Mouse (Mus musculus): ENCODE measurements around the gene Ifi203.
"Not testable (repeated sequence)": the region's sequence is repeated elsewhere in the genome, so short reads cannot be mapped to it uniquely, and the experiment has no call there.

Gene Ifi203

GRCm38 (mm10) chr1:173889741-173890140 lies 52.7 kb downstream of the Ifi203 start:
- not testable (repeated sequence) for DNase-seq (ENCODE audit: low spot score in 2 of 2)

DNA sequence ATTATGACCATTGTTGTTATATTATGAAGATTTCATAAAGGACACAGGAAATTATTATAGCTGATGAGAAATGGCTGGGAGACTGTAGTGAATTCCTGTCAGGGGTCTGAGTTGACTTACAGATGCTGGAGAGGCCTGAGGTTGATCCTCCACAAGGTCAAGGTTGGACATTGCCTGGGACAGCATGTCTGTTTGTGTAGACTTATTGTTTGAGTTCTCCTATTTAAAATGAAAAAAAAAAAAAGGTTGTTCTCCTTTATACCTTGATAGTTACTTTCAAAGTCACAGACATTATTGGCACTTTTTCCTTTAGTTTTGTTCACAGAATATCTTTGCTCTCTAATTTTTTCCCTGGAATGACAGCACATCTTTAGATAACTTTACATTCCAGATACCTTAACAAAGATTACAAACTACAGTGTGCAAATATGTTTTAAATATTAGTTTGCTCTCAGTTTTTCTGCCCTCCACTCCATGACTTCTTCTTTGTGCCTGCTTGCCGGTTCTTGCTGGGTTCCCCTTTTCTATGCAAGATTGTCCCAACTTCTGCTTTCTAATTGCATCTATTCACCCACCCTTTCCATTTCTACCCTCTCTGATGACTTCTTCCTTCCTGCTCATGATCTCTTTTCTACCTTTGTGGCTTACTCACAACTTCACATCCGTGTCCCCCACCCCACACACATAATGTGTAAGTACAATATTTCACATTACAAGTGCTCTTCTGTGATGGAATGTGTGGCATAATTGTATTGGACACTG lies 55.3 kb downstream of the Ifi203 start:
- DNase-seq (ENCODE audit: low spot score in 2 of 2), result not testable (repeated sequence)

DNA sequence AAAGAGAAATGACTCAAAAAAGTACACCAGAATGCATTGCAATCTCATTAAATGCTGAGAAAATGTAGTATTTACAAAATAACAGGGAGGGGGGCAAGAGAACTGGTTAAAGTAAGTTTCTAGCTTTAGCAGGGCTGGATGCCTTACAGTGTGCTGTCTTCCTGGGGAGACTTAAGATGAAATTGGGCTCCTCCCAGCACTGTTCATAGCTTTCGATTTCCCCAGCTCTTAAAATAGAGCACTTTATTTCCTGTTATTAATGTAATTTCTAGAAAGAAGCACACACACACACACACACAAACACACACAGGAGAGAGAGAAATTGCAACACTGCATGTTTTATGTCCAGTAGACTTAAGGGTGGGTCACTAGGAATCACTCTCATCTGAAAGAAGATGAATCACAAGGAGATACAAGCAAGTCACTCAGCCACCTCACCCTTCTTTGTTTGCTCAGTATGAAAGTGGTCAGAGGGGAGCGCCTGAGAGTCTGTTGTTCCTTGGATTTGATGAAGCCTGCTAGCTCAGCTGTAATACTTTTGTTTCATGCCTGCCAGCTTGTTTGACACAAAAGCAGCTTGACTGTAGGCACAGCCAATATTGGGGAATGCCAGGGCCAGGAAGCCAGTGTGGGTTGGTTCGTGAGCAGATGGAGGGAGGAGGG lies 62.3 kb downstream of the Ifi203 start:
- not testable (repeated sequence) for DNase-seq (ENCODE audit: low spot score in 2 of 2)

GRCm38 (mm10) chr1:173879225-173879987 lies 63.1 kb downstream of the Ifi203 start:
- not testable (repeated sequence) for DNase-seq (ENCODE audit: low spot score in 2 of 2)

DNA sequence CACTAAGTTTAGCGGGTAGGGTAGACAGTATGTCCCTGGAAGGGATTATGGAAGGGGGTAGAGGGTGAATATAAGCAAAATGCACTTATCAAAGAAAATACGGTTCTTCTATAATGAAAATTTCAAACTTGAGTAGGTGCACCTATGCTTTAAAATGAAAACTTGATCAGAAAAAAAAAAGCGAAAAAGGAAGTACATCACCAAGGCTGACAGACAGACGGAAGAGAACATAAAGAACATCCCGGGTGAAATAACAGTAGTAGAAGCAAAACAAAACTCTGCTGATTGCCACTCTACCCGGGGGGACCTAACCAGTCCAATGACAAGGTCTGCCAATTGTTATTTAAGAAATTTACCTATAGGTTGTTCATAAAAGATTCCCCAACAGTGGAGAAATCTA lies 64.2 kb downstream of the Ifi203 start:
- DNase-seq (ENCODE audit: low spot score in 2 of 2), result not testable (repeated sequence)

DNA sequence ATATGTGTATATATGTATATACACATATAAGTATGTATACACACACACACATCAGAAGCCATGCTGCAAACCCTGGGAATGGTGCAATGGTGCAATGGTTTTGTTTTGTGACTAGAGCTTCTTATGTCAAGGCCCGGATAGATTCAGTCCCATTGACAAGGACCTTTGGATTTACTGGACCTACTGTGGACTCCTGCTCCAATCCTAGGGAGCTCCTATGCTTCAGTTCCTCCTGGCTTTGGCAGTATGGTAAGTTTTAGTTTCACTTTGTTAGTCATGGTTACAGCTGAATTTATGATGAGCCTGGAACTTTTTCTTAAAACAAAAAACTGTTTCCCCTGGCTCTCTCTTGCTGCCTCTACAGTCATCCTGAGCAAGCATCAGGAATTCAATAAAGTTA lies 65.3 kb downstream of the Ifi203 start:
- not testable (repeated sequence) for DNase-seq (ENCODE audit: low spot score in 2 of 2)

Data from frontal cortex, postnatal 10 days (tissue).